Mouse (Mus musculus) neural tube, embryonic 11.5 days (tissue): ENCODE data around the gene Gucy2f. TPM values are rescaled to one million over a fixed set of nuclear protein-coding genes. Genes with fewer than 3 reads are reported as not detected.
"Not testable (repeated sequence)": the region's sequence is repeated elsewhere in the genome, so short reads cannot be mapped to it uniquely, and the experiment has no call there.

ENCODE experiments used
- ATAC-seq: fragments of 200-750 bp; cut with Nextera tagmentation; 2 replicates; pipeline ENCODE4 v1.8.0; 2017; ENCODE audit warnings: moderate number of reproducible peaks, mild to moderate bottlenecking, moderate TSS enrichment, moderate library complexity; ENCODE audit not compliant: insufficient read depth, low FRiP score, low TSS enrichment
- DNase-seq: peaks from one replicate; pipeline ENCODE4 v3.0.0-alpha.2; 2015; ENCODE audit warnings: low spot score
- H3K27ac ChIP-seq: fragments of 300-500 bp; sonication (generic); 2 replicates; pipeline ENCODE4 v1.5.1; 2014; ENCODE audit warnings: low read depth, mild to moderate bottlenecking, low read length
- H3K27me3 ChIP-seq: fragments of 300-500 bp; sonication (generic); 2 replicates; pipeline ENCODE4 v1.6.1; 2014; ENCODE audit warnings: mild to moderate bottlenecking, low read length, mixed read lengths; ENCODE audit not compliant: control insufficient read depth, insufficient read depth
- H3K36me3 ChIP-seq: fragments of 300-500 bp; sonication (generic); 2 replicates; pipeline ENCODE4 v1.6.1; 2014; ENCODE audit warnings: mild to moderate bottlenecking, low read length, moderate library complexity, mixed read lengths; ENCODE audit not compliant: control insufficient read depth, insufficient read depth
- H3K4me1 ChIP-seq: fragments of 300-500 bp; sonication (generic); 2 replicates; pipeline ENCODE4 v1.6.1; 2014; ENCODE audit warnings: low read length, mixed read lengths; ENCODE audit not compliant: control insufficient read depth, insufficient read depth
- H3K4me2 ChIP-seq: fragments of 300-500 bp; sonication (generic); 2 replicates; pipeline ENCODE4 v1.6.1; 2014; ENCODE audit warnings: low read depth, mild to moderate bottlenecking, moderate library complexity
- H3K4me3 ChIP-seq: fragments of 300-500 bp; sonication (generic); 2 replicates; pipeline ENCODE4 v1.5.1; 2014; ENCODE audit warnings: low read depth, low read length
- H3K9ac ChIP-seq: fragments of 300-500 bp; sonication (generic); 2 replicates; pipeline ENCODE4 v1.6.1; 2014; ENCODE audit warnings: mild to moderate bottlenecking, low read length
- H3K9me3 ChIP-seq: fragments of 300-500 bp; sonication (generic); 2 replicates; pipeline ENCODE4 v1.6.1; 2016; ENCODE audit warnings: low read length; ENCODE audit not compliant: control insufficient read depth
- WGBS: fragments of 180-500 bp; shearing (Covaris S2); extraction: QIAGEN DNeasy Blood & Tissue Kit; methylation state at CpG from one replicate; pipeline ENCODE4 v1.1.7; 2014; 5-methylcytosine and 5-hydroxymethylcytosine counted together
- polyA plus RNA-seq: library from polyadenylated mRNA; unstranded; fragments of >200 nt; fragmentation: Nextera tagmentation; extraction: Ambion mirVana; gene quantifications from 2 replicates; pipeline ENCODE4 v1.2.1, GENCODE M21; 2014

The Gucy2f gene
- 0.04 TPM in 2 replicates for polyA plus RNA-seq

DNA sequence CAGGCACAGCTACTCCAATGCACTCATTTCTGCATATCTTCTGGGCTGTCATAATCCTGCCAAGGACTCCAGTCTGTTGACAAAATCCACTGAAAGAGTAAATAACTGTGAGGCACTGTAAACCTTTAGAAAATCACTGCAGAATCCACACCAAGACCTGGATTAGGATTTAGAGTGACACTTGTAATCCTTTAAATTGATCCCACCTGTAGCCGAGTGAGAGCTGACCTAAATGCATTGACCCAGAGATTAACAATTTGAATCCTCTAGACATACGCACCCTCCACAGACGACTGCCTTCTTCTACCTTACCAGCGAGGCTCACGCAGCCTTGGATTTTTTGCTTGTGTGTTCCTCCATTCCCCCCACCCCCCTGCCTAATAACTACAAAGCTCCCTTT is at the start of gene Gucy2f:
Gucy2f (minus strand) TSS at position 101 of the 400 bp plus-strand sequence.
- Histone ChIP-seq H3K9me3 (no peaks in the 10 kb centered on the region), H3K4me3 (no peak within 1 kb of the TSS), H3K27me3 (no peaks in the 10 kb centered on the region), H3K4me1 (no peaks in the 10 kb centered on the region), H3K36me3 (no peaks in the 10 kb centered on the region), H3K4me2 (no peak within 1 kb of the TSS), H3K27ac (no peak within 1 kb of the TSS), H3K9ac (no peak within 1 kb of the TSS)
- ATAC-seq (no peak), DNase-seq (no peak)
- 67% methylated on average over 5 of the region's 5 CpGs for WGBS

DNA sequence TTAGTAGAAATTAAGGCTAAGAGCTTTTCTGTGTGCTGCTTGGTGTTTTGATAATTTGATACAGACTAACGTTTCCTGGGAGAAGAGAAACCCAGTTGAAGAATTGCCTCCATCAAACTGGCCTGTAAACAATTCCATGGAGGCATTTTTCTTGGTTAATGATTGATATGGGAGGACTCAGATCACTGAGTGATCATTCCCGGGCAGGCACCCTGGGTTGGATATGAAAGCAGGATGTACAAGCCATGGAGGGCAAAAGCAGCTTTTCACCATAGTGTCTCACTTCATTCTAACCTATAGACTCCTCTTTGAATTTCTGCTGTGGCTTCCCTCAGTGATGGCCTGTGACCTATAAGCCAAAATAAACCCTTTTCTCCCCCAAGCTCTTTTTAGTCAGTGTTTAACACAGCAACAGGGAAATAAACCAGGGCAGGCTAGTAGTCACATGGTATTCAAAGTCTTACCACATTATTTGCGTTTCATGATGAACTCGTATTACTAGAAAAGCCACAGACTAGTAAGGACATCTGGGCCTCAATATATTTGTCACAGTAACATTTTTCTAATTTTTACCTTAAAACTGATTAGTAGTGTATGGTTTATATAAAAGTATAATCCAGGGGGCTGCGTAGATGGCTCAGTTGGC is 49.1 kb upstream of the Gucy2f start:
- H3K4me2 ChIP-seq: no peak overlapping the region
- H3K4me1 ChIP-seq: no peaks in the 10 kb centered on the region
- H3K9me3 ChIP-seq: no peaks in the 10 kb centered on the region
- WGBS: 82% methylated on average over 5 of the region's 5 CpGs
- ATAC-seq (no peak), DNase-seq (no peak)
- H3K27ac ChIP-seq: no peak overlapping the region
- H3K4me3 ChIP-seq: no peak overlapping the region
- no peak overlapping the region for H3K9ac ChIP-seq
- no peaks in the 10 kb centered on the region for H3K36me3 ChIP-seq
- H3K27me3 ChIP-seq: no peaks in the 10 kb centered on the region

GRCm38 (mm10) chrX:142237101-142237500 is 40.4 kb upstream of the Gucy2f start:
- H3K4me1 ChIP-seq: no peaks in the 10 kb centered on the region
- no peaks in the 10 kb centered on the region for H3K27me3 ChIP-seq
- no peaks in the 10 kb centered on the region for H3K36me3 ChIP-seq
- ATAC-seq (no peak), DNase-seq (no peak)
- no peak overlapping the region for H3K4me2 ChIP-seq
- no peaks in the 10 kb centered on the region for H3K9me3 ChIP-seq
- no peak overlapping the region for H3K4me3 ChIP-seq
- WGBS: 56% methylated on average over 2 of the region's 2 CpGs
- no peak overlapping the region for H3K27ac ChIP-seq
- H3K9ac ChIP-seq: no peak overlapping the region

DNA sequence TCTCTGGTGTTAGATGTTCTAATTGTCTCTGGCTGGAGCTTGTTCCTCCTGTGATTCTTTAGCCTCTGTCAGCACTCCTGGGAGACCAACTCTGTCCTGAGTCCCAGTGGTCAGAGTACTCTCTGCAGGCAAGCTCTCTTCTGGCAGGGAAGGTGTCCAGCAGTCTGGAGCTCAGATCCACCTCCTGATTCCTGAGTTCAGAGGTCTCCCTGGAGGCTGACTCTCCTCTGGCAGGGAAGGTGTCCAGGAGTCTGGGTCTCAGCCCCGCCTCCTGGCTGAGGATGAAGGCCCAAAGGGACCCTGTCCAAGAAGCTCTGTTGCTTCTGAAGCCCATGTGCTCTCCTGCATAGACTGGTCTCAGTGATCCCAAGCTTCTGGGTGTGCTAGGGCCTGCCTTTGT is 39.4 kb upstream of the Gucy2f start:
- not testable (repeated sequence) for H3K4me3 ChIP-seq, H3K4me1 ChIP-seq, H3K27ac ChIP-seq, ATAC-seq, H3K9me3 ChIP-seq, H3K27me3 ChIP-seq, H3K36me3 ChIP-seq, H3K9ac ChIP-seq, H3K4me2 ChIP-seq, DNase-seq
- WGBS: 100% methylated on average over 1 of the region's 1 CpGs

GRCm38 (mm10) chrX:142228769-142229158 is 32.0 kb upstream of the Gucy2f start:
- H3K4me3 ChIP-seq: 0 out of 2 replicates have a peak overlapping the region, but pooled peaks have one; percentile 4
- no peaks in the 10 kb centered on the region for H3K36me3 ChIP-seq
- ATAC-seq (no peak), DNase-seq (no peak)
- no peak overlapping the region for H3K27ac ChIP-seq
- H3K4me2 ChIP-seq: peak overlapping the region; percentile 20
- H3K9me3 ChIP-seq: no peaks in the 10 kb centered on the region
- no peaks in the 10 kb centered on the region for H3K4me1 ChIP-seq
- no peak overlapping the region; the same call in 1 of the 2 replicates for H3K9ac ChIP-seq
- 46% methylated on average over 7 of the region's 7 CpGs for WGBS
- H3K27me3 ChIP-seq: no peaks in the 10 kb centered on the region

DNA sequence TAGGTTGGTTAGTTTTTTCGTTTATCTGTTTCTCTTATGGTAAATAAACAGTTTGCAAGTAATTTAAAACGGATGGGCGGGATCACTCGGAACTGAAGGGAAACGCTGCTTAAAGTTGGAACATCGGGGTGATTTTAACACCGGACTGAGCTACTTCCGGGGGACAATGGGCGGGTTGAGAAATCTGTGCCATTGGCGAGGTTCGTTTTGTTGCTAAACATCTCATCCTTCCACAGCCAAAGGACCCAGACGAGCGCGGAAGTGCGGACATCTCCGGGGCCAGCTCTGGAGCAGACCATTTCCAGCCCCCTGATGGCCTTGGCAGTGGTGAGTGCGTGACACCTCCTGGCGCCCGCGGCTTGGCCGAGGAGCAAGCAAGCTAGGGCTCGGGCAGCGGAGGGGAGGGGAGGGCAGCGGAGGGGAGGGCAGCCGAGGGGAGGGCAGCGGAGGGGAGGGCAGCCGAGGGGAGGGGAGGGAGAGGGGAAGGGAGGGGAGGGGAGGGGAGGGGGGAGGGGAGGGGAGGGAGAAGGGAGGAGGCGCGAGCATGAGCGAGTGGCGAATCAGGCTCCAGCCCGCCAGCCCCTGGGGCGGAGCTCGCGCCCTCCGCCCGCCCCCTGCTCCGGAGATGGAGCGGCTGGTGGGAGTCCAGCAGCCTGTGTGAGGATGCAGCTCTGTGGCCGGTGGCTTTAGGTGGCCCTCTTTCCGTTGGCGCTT is 31.5 kb upstream of the Gucy2f start:
- ATAC-seq (peak; percentile 98), DNase-seq (peak; percentile 83)
- H3K36me3 ChIP-seq: no peaks in the 10 kb centered on the region
- H3K4me1 ChIP-seq: no peaks in the 10 kb centered on the region
- peak overlapping the region; percentile 37 for H3K4me3 ChIP-seq
- WGBS: 18% methylated on average over 28 of the region's 42 CpGs
- no peaks in the 10 kb centered on the region for H3K9me3 ChIP-seq
- H3K27me3 ChIP-seq: no peaks in the 10 kb centered on the region
- H3K9ac ChIP-seq: peak overlapping the region; percentile 41
- H3K27ac ChIP-seq: peak overlapping the region; percentile 68
- peak overlapping the region; percentile 35 for H3K4me2 ChIP-seq

- no peaks in the 10 kb centered on the region for H3K36me3 ChIP-seq
- no peaks in the 10 kb centered on the region for H3K9me3 ChIP-seq
- no peak overlapping the region for H3K27ac ChIP-seq
- no peak overlapping the region; the same call in 1 of the 2 replicates for H3K9ac ChIP-seq
- H3K4me1 ChIP-seq: no peaks in the 10 kb centered on the region
- ATAC-seq (peak; percentile 40), DNase-seq (peak; percentile 59)
- 24% methylated on average over 15 of the region's 15 CpGs for WGBS
- H3K4me2 ChIP-seq: peak overlapping the region; percentile 35
- H3K4me3 ChIP-seq: peak overlapping the region; percentile 37
- no peaks in the 10 kb centered on the region for H3K27me3 ChIP-seq
Measured at GRCm38 (mm10) chrX:142227398-142228054, 30.8 kb upstream of the Gucy2f start.

DNA sequence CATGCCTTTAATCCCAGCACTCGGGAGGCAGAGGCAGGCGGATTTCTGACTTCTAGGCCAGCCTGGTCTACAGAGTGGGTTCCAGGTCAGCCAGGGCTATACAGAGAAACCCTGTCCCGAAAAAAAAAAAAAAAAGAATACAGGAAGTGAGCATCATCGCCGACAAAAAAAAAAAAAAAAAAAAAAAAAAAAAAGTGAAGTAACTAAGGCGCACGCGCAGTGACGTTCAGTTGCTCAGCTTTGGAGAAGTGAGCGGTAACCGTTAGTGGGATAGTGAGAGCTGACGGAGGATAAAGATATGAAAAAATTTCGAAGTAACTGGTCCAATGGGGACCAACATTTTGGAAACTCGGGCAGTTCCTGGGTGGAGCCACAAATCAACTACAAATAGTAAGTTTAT is 29.8 kb upstream of the Gucy2f start, which contains the start of gene Nxt2:
Nxt2 (plus strand) TSS at position 229 of the 400 bp plus-strand sequence.
- Histone ChIP-seq H3K9me3 (no peaks in the 10 kb centered on the region), H3K4me1 (no peaks in the 10 kb centered on the region), H3K4me2 (peak within 1 kb of the TSS; percentile 35), H3K9ac (no peak within 1 kb of the TSS), H3K36me3 (no peaks in the 10 kb centered on the region), H3K4me3 (peak within 1 kb of the TSS; percentile 37; the same call in 1 of the 2 replicates), H3K27me3 (no peaks in the 10 kb centered on the region), H3K27ac (no peak within 1 kb of the TSS)
- DNase-seq (no peak), ATAC-seq (no peak)
- 93% methylated on average over 12 of the region's 14 CpGs for WGBS
